Mouse (Mus musculus) embryonic fibroblast, embryonic 13.5 days (primary cell): ENCODE data around the gene Antxr2.

Source experiments
- CTCF ChIP-seq: IDR thresholded peaks from 2 replicates; pipeline ENCODE4 v1.5.1; 2011; ENCODE audit warnings: mild to moderate bottlenecking, control low read depth, low read length, moderate library complexity, borderline replicate concordance; ENCODE audit not compliant: insufficient read depth
- POLR2A ChIP-seq: IDR thresholded peaks from 2 replicates; pipeline ENCODE4 v1.6.1; 2011; ENCODE audit warnings: low read depth, mild to moderate bottlenecking, control low read depth, low read length, moderate library complexity

- TF ChIP-seq CTCF (no peak), POLR2A (no peak)
Measured at GRCm38 (mm10) chr5:97967044-97967443, 63.8 kb downstream of the Antxr2 start.
